Mouse (Mus musculus) liver, postnatal 0 days (tissue): ENCODE data around the gene Nwd2.

ENCODE experiments used
- CTCF ChIP-seq: sonication (generic); IDR thresholded peaks from 2 replicates; pipeline ENCODE4 v1.5.1; 2016; ENCODE audit warnings: antibody characterized with exemption, low read depth
- EP300 ChIP-seq: IDR thresholded peaks from 2 replicates; pipeline ENCODE4 v1.6.1; 2016; ENCODE audit warnings: antibody characterized with exemption, low read depth, mild to moderate bottlenecking

GRCm38 (mm10) chr5:63755092-63755761 is 106.3 kb downstream of the Nwd2 start:
- TF ChIP-seq EP300 (no peak), CTCF (peak; percentile 29; the same call in 1 of the 2 replicates)
